Mouse (Mus musculus) stomach, postnatal 0 days (tissue): ENCODE results near the gene Bcar3. TPM values are rescaled to one million over a fixed set of nuclear protein-coding genes. Genes with fewer than 3 reads are reported as not detected.

ENCODE experiments used
- ATAC-seq: fragments of 200-750 bp; cut with Nextera tagmentation; 2 replicates; pipeline ENCODE4 v1.8.0; 2017; ENCODE audit not compliant: low FRiP score, low TSS enrichment
- DNase-seq: peaks from one replicate; pipeline ENCODE4 v3.0.0-alpha.2; 2016; ENCODE audit warnings: low spot score
- H3K27ac ChIP-seq: fragments of 300-500 bp; sonication (generic); replicated peaks from 2 replicates; pipeline ENCODE4 v1.5.1; 2014; ENCODE audit warnings: mild to moderate bottlenecking, control low read depth
- H3K27me3 ChIP-seq: fragments of 300-500 bp; sonication (generic); 2 replicates; pipeline ENCODE4 v1.6.1; 2014; ENCODE audit warnings: low read length; ENCODE audit not compliant: control insufficient read depth, insufficient read depth
- H3K36me3 ChIP-seq: fragments of 300-500 bp; sonication (generic); 2 replicates; pipeline ENCODE4 v1.6.1; 2014; ENCODE audit warnings: low read length, mixed read lengths; ENCODE audit not compliant: control insufficient read depth, insufficient read depth
- H3K4me1 ChIP-seq: fragments of 300-500 bp; sonication (generic); replicated peaks from 2 replicates; pipeline ENCODE4 v1.6.1; 2014; ENCODE audit warnings: antibody characterized with exemption; ENCODE audit not compliant: control insufficient read depth, insufficient read depth
- H3K4me2 ChIP-seq: fragments of 300-500 bp; sonication (generic); replicated peaks from 2 replicates; pipeline ENCODE4 v1.6.1; 2014; ENCODE audit warnings: low read depth, mild to moderate bottlenecking, control low read depth, moderate library complexity
- H3K4me3 ChIP-seq: fragments of 300-500 bp; sonication (generic); 2 replicates; pipeline ENCODE4 v1.5.1; 2014; ENCODE audit warnings: low read depth, low read length, control low read depth
- H3K9ac ChIP-seq: fragments of 300-500 bp; sonication (generic); 2 replicates; pipeline ENCODE4 v1.6.1; 2014; ENCODE audit warnings: mild to moderate bottlenecking, low read length, control low read depth, mixed read lengths
- H3K9me3 ChIP-seq: fragments of 300-500 bp; sonication (generic); 2 replicates; pipeline ENCODE4 v1.6.1; 2016; ENCODE audit warnings: low read length; ENCODE audit not compliant: control insufficient read depth
- CTCF ChIP-seq: IDR thresholded peaks from 2 replicates; pipeline ENCODE4 v1.5.1; 2016; ENCODE audit warnings: antibody characterized with exemption, low read depth, mild to moderate bottlenecking, moderate library complexity
- EP300 ChIP-seq: optimal IDR thresholded peaks from 2 replicates; pipeline ENCODE3; 2016; ENCODE audit warnings: antibody characterized with exemption
- WGBS: fragments of 180-500 bp; shearing (Covaris S2); extraction: QIAGEN DNeasy Blood & Tissue Kit; methylation state at CpG from one replicate; pipeline ENCODE4 v1.1.7; 2014; 5-methylcytosine and 5-hydroxymethylcytosine counted together
- polyA plus RNA-seq: library from polyadenylated mRNA; unstranded; fragments of >200 nt; fragmentation: Nextera tagmentation; extraction: Ambion mirVana; gene quantifications from 2 replicates; pipeline ENCODE4 v1.2.1, GENCODE M21; 2015

The Bcar3 gene
- polyA plus RNA-seq, 1 experiment from 2014 or later, result 12.6 TPM

- 0 out of 2 replicates have a peak, but pooled peaks have one; percentile 11 for ATAC-seq
- peak; percentile 41 for DNase-seq
- no peaks in the 10 kb centered on the region for H3K9me3 ChIP-seq
- H3K36me3 ChIP-seq, result no peaks in the 10 kb centered on the region
- 55% methylated on average over 4 of the region's 4 CpGs for WGBS
- peak overlapping the region; percentile 80 for H3K27ac ChIP-seq
- no peak overlapping the region for H3K9ac ChIP-seq
- H3K4me1 ChIP-seq, result peaks cover 3% of the 10 kb centered on the region; the same call in 1 of the 2 replicates
- H3K4me2 ChIP-seq, result no peak overlapping the region
- H3K4me3 ChIP-seq, result no peak overlapping the region
- TF ChIP-seq CTCF (no peak), EP300 (no peak)
- H3K27me3 ChIP-seq, result no peaks in the 10 kb centered on the region
Measured at GRCm38 (mm10) chr3:122474796-122475195, 180.9 kb downstream of the Bcar3 start.

GRCm38 (mm10) chr3:122475735-122476134 lies 181.8 kb downstream of the Bcar3 start:
- Histone ChIP-seq H3K27me3 (no peaks in the 10 kb centered on the region), H3K36me3 (no peaks in the 10 kb centered on the region), H3K9ac (no peak overlapping the region), H3K27ac (no peak overlapping the region), H3K4me1 (peaks cover 3% of the 10 kb centered on the region; the same call in 1 of the 2 replicates), H3K4me2 (no peak overlapping the region), H3K4me3 (no peak overlapping the region), H3K9me3 (no peaks in the 10 kb centered on the region)
- ATAC-seq (no peak; the same call in 1 of the 2 replicates), DNase-seq (peak; percentile 46)
- 41% methylated on average over 1 of the region's 1 CpGs for WGBS
- no peak for TF ChIP-seq CTCF
- no peak for TF ChIP-seq EP300

GRCm38 (mm10) chr3:122476656-122477055 lies 182.7 kb downstream of the Bcar3 start:
- H3K9ac ChIP-seq, result no peak overlapping the region
- no peaks in the 10 kb centered on the region for H3K36me3 ChIP-seq
- TF ChIP-seq CTCF, result no peak
- no peak for TF ChIP-seq EP300
- H3K27ac ChIP-seq, result no peak overlapping the region
- H3K4me1 ChIP-seq, result peaks cover 3% of the 10 kb centered on the region; the same call in 1 of the 2 replicates
- WGBS, result 74% methylated on average over 3 of the region's 3 CpGs
- H3K27me3 ChIP-seq, result no peaks in the 10 kb centered on the region
- DNase-seq (no peak), ATAC-seq (no peak)
- H3K9me3 ChIP-seq, result no peaks in the 10 kb centered on the region
- no peak overlapping the region for H3K4me2 ChIP-seq
- no peak overlapping the region for H3K4me3 ChIP-seq

GRCm38 (mm10) chr3:122477541-122477940 lies 183.6 kb downstream of the Bcar3 start:
- Histone ChIP-seq H3K36me3 (no peaks in the 10 kb centered on the region), H3K4me1 (peaks cover 3% of the 10 kb centered on the region), H3K27ac (no peak overlapping the region), H3K4me2 (no peak overlapping the region), H3K9me3 (no peaks in the 10 kb centered on the region), H3K9ac (no peak overlapping the region), H3K4me3 (no peak overlapping the region), H3K27me3 (no peaks in the 10 kb centered on the region)
- TF ChIP-seq EP300, result no peak
- TF ChIP-seq CTCF, result no peak
- WGBS, result 72% methylated on average over 8 of the region's 8 CpGs
- ATAC-seq, result no peak
- DNase-seq, result no peak

- no peak for DNase-seq
- no peak overlapping the region for H3K4me2 ChIP-seq
- no peak for ATAC-seq
- no peak overlapping the region for H3K4me3 ChIP-seq
- H3K4me1 ChIP-seq, result peaks cover 8% of the 10 kb centered on the region
- H3K36me3 ChIP-seq, result no peaks in the 10 kb centered on the region
- no peaks in the 10 kb centered on the region for H3K9me3 ChIP-seq
- no peak overlapping the region for H3K27ac ChIP-seq
- no peak overlapping the region for H3K9ac ChIP-seq
- no peaks in the 10 kb centered on the region for H3K27me3 ChIP-seq
- WGBS, result 86% methylated on average over 3 of the region's 3 CpGs
- TF ChIP-seq CTCF, result no peak
- no peak for TF ChIP-seq EP300
Measured at GRCm38 (mm10) chr3:122478735-122479134, 184.8 kb downstream of the Bcar3 start.

GRCm38 (mm10) chr3:122480065-122480675 lies 186.2 kb downstream of the Bcar3 start:
- Histone ChIP-seq H3K27me3 (no peaks in the 10 kb centered on the region), H3K36me3 (no peaks in the 10 kb centered on the region), H3K4me1 (peaks cover 8% of the 10 kb centered on the region), H3K4me2 (no peak overlapping the region), H3K9me3 (no peaks in the 10 kb centered on the region), H3K9ac (no peak overlapping the region), H3K4me3 (no peak overlapping the region), H3K27ac (no peak overlapping the region)
- ATAC-seq (no peak), DNase-seq (no peak)
- no peak for TF ChIP-seq EP300
- TF ChIP-seq CTCF, result no peak
- 57% methylated on average over 8 of the region's 8 CpGs for WGBS
